Mouse (Mus musculus) ovary, postnatal 14 days (tissue): ENCODE data around the gene Cldn14.

Experiments
- DNase-seq: peaks from one replicate; pipeline ENCODE4 v3.0.0; 2022; ENCODE audit warnings: low spot score

Gene Cldn14

DNA sequence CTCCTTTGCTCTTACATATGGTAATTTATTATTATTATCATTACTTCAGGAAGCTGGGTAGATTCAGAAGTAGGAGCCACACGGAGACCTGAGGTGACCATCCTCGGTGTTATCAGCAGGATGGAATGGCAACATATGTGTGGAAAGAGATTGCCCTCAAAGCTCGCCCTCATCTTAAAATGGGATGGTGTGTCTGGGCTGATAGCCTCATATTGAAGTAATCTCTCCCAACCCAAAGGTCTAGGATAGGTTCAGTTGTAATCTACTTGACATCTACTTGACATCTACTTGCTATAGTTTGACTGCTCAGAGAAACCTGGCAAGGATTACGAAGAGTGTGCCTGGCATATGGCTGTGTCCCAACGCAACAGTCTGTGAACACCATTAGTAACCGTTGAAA lies 64.3 kb downstream of the Cldn14 start:
- no peak for DNase-seq

DNA sequence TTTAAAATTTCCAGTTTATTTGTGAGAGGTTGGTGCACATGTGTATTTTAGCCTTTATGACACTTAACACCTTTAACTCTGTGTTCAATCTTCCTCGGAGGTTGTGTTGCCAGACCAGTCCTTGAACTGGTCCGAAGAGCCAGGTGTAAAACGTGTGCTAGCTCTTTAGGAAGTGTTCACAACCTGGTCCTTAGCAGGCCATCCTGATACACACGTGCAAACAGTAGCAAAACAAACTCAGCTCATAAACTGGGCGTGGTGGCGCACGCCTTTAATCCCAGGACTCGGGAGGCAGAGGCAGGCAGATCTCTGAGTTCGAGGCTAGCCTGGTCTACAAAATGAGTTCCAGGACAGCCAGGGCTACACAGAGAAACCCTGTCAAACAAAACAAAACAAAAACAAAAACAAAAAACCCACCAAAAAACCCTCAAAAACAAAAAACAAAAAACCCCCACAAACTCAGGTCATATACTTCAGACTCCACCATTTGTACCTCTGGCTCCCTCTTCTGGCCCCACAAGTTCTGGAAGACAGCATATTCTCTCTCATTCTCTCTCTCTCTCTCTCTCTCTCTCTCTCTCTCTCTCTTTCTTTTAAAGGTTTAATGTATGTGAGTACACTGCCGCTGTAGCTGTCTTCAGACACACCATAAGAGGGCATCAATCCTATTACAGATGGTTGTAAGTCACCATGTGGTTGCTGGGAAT lies 65.7 kb downstream of the Cldn14 start:
- no peak for DNase-seq

GRCm38 (mm10) chr16:93941781-93942567 lies 66.7 kb downstream of the Cldn14 start:
- no peak for DNase-seq

DNA sequence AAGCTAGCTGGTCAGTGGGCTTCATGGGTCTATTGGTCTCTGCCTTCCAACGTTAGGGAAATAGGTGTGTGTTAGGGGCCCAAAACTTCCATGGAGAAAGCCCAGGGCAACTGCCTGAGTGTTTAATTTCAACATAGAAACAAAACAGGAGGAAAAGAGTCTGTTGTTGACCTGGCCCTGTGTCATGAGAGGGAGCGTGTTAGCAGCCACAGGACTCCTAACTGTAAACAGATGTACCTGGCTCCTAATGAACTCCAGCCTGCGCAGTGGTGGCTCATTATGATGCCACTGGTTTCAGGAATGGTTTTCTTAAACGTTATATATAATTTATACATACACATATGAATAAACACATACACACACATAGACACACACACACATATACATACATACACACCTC lies 68.7 kb downstream of the Cldn14 start:
- no peak for DNase-seq

- DNase-seq, result peak; percentile 66
These were observed 70.2 kb downstream of the Cldn14 start for GRCm38 (mm10) chr16:93938400-93938846.

GRCm38 (mm10) chr16:93935009-93935408 lies 73.6 kb downstream of the Cldn14 start:
- no peak for DNase-seq

DNA sequence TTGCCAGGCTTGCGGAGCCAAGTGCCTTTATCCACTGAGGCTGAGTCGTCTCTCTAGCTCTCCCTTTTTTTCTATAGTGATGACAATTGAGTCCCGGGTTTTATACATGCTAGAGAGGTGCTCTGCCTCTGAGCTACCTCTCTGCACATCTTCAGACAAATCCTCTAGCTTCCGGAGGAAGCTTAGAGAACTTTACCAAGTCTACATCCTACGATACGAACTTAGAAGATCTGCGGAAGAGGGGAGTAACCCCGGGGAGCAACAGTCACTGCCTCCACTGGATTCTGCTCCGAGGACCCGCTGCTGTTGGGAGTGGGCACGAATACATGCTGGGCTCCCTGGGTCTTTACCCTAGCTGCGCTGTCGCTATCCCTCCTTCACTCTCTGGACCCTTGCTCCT lies 74.0 kb downstream of the Cldn14 start:
- no peak for DNase-seq

GRCm38 (mm10) chr16:93932185-93933168 lies 76.2 kb downstream of the Cldn14 start:
- no peak for DNase-seq

DNA sequence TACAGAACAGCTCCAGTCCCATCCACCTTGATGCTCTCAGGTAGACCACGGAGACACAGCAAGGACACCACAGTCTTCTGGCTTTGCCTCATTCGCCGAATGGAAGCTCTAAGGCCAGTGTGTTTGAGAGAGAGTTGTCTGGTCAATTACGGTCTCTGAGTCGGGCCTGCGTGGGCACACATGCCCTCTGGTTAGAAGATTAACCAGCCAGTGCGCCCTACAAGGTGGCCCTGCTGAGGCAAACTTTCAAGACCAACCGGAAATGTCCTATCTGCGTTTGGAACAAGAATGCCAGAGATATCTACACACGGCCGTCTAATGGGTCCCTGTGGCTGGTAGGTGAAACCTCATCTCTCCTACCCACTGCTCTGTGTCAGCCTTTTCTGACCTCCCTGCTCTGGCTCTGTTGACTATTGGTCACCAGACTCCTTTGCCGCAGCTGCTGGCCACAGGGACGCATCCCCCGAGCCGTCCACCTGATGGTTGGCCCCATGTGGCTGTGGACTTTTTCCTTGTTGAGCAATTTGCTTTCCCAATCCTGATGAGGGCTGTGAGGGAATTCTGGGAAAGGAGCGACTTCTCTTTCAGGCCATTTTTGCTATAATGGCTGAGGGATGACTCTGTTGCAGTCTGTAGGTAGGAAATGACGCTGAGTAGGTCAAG lies 79.1 kb downstream of the Cldn14 start:
- DNase-seq, result no peak

- DNase-seq, result no peak
These were observed 82.9 kb downstream of the Cldn14 start for GRCm38 (mm10) chr16:93925684-93926247.

DNA sequence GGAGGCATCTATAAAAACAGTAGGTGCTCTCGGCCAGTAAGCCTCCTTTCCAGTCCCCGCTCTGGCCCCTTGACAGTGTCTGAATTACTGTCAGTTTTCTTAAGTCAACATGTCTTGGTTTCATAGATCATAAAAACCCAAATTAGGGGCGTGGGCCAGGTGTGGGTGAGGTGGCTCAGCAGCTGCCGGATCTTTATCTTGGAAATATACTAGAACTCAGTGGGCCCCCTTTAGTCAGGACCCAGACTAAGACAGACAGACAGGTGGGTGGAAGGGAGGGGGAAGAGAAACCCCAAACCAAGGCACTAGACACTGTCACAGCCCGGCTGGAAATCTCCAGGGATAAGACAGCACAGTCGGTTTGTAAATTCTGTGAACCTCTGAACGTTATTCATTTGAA lies 84.8 kb downstream of the Cldn14 start:
- no peak for DNase-seq

DNA sequence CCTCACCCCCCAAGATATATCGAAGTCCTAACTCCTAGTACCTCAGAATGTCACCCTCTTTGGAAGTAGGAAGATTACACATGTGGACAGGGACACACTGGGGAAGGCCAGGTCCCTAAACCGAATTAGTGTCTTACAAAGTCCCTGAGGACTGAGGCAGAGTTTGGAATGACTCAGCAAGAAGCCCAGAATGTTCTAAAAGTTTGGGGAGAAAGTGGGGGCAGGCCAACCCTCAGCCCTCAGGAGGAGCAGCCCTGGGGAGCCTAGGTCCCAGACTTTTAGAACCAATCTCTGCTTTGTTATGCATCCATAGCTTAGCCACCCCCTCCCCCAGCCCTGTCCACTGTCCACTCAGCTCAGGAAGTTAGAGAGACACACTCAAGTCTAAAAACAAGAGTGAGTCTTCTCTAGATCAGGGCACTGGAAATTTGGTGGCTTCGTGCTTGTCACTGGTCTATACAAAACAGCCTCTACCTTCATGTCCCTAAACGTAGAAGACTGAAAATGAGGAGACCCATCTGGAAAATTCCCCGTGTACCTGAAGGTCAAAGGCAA lies 85.7 kb downstream of the Cldn14 start:
- no peak for DNase-seq

DNA sequence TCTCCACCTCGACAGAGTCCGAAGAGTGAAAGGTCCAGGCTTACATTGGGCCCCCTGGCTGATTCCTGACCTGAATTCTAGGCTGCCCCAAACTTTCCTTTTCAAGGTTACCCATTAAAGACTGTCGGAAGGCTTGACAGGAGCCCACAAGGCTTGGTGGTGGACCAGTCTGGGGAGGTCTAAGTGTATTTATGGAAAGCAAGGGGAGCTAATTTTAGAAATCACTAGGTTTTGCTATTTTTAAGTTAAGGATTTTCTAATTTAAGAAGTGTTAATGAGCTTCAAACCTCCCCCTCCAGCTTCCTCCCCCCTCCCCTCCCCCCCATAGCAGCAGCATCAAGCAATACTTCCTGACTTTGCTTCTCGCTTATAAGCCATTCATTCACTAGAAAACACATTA lies 88.0 kb downstream of the Cldn14 start:
- DNase-seq, result no peak

GRCm38 (mm10) chr16:93919189-93919588 lies 89.4 kb downstream of the Cldn14 start:
- DNase-seq, result no peak

DNA sequence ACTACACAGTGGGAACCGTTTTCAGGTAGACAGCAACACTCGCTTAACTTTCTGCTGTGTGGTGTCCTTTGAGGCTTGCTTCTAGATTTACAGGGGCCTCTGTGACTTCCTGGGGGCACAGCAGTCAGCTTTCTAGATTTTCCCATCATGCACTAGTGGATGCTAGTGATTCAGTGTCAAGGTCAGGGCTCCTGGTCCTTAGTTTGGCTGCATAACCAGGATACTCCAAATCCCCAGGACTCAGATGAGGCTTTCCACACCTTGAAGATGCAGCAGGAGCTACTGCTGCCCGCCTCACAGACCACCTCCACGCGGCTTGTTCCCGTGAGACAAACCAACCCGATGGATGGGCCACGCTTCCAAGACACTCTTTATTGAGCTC lies 90.0 kb downstream of the Cldn14 start:
- DNase-seq, result no peak

GRCm38 (mm10) chr16:93917712-93918678 lies 90.6 kb downstream of the Cldn14 start:
- DNase-seq, result peak; percentile 82

DNA sequence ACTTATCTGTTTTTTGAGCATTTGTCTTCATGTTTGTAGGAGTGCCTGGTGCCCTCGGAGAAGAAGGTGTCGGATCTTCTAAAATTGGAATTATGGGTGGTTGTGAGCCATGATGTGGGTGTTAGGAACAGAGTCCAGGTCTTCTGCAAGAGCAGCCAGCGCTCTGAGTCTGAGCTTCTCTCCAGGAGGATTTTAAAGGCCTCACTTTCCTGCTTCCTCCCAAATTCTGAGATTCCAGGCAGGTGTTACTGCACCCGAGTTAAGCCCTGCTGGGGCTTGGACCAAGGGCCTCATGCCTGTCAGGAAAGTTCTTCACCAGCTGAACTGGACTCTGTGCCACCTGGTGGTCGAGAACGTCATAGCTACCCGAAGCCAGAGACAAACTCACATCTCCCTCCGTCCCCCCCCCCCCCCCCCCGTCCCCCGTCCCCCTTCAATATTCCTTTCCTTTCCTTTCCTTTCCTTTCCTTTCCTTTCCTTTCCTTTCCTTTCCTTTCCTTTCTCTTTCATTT lies 93.2 kb downstream of the Cldn14 start:
- DNase-seq, result peak; percentile 29

DNA sequence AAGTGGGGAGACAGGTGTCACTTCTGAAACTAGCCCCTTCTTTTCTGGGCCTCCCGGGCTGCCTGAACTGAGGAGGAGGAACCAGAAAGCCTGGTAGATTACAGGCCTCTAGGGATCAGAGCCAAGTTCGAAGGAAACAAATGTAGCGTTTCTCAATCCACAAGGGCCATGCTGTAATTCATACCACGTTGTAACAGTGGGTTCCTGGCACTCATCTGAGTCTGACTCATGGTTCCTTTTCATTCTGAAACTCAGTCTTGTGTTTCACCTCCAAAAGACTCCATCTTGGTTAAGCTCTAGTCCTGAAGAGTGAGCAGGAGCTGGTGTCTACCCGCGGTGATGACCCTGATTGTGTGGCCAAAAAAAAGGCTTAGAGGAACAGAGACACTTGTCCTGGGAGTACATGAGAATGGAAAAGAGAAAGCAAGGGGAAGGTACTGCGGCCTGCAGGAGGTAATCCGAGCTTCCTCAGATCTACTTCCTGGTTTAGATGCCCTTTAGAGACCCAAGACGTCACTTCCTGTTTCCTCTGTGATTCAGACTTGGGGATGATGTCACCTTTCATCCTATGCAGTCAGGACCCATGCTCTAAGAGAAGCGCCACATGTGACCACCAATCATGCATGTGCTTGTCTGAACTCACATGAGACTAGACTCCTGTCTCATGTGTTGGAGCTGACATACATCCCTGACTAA lies 94.6 kb downstream of the Cldn14 start:
- DNase-seq, result no peak

- no peak for DNase-seq
These were observed 95.8 kb downstream of the Cldn14 start for GRCm38 (mm10) chr16:93912808-93913207.
